Mouse (Mus musculus) lung, postnatal 0 days (tissue): ENCODE measurements around the gene Nuak1.

Experiments
- CTCF ChIP-seq: IDR thresholded peaks from 2 replicates; pipeline ENCODE4 v1.5.1; 2016; ENCODE audit warnings: antibody characterized with exemption, mild to moderate bottlenecking
- EP300 ChIP-seq: IDR thresholded peaks from 2 replicates; pipeline ENCODE4 v1.6.1; 2016; ENCODE audit warnings: antibody characterized with exemption, mild to moderate bottlenecking, control low read depth

- no peak for TF ChIP-seq CTCF
- no peak for TF ChIP-seq EP300
Measured at GRCm38 (mm10) chr10:84371230-84371629, 69.2 kb downstream of the Nuak1 start.
